Mouse (Mus musculus) cortical plate, adult 2 months (tissue): ENCODE data around the gene B4galt5.

Experiments
- CTCF ChIP-seq: fragments of 200-500 bp; IDR thresholded peaks from 2 replicates; pipeline ENCODE4 v1.5.1; 2011; ENCODE audit warnings: mild to moderate bottlenecking, control low read depth, low read length; ENCODE audit not compliant: insufficient read depth; ENCODE audit errors: extremely low read depth
- POLR2A ChIP-seq: fragments of 200-500 bp; IDR thresholded peaks from 2 replicates; pipeline ENCODE4 v1.6.1; 2011; ENCODE audit warnings: mild to moderate bottlenecking, low read length, control low read depth; ENCODE audit not compliant: insufficient read depth; ENCODE audit errors: extremely low read depth

DNA sequence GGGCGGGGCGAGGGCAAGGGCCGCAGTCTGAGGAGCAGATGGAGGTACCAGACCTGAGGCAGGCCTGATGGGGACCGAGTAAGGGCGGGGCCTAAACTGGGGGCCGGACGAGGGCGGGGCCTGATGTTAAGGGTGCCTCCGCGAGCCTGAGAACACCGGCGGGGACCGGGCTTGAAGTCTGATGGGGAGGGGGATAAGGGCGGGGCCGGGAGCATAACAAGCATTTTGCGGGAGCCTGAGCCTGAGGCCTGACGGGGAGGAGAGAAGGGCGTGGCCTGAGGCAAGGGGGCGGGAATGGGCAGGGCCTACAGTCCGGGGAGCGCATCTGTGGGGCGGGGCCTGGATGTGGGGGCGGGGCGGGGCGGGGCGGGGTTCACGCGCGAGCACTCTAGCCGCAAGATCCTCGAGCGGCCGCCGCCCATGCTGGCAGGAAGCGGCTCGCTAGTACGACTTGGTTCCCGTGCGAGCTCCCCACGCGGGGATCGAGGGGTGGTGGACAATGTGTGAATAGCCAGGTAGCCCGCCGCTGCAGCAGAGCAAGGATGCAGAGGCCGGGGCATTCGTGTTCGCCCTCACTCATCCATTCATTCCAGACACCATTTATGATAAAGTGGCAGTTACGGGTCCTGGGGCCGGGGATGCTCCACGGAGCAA is 427 bp upstream of the B4galt5 start:
- TF ChIP-seq CTCF (no peak), POLR2A (no peak)
